Mouse (Mus musculus) layer of hippocampus, postnatal 36 days (tissue): ENCODE measurements around the gene Gfra1. TPM values are rescaled to one million over a fixed set of nuclear protein-coding genes. Genes with fewer than 3 reads are reported as not detected.
A peak's percentile ranks its signal among the peaks of the same experiment; 100 is the strongest.

Experiments used
- DNase-seq, 2 experiments: peaks; one replicate each; pipeline ENCODE4 v3.0.0; 2022
- total RNA-seq, 2 experiments: library from RNA; stranded (reverse); gene quantifications; 2 replicates each; pipeline ENCODE4 v1.2.3; 2021

Gfra1 gene
- total RNA-seq, 2 experiments from 2014 or later, result 62.0 to 64.5 TPM

GRCm38 (mm10) chr19:58391796-58392195 is 63.9 kb downstream of the Gfra1 start:
- DNase-seq, result no peak

GRCm38 (mm10) chr19:58389466-58389865 is 66.2 kb downstream of the Gfra1 start:
- DNase-seq, result no peak

GRCm38 (mm10) chr19:58388851-58389447 is 66.8 kb downstream of the Gfra1 start:
- DNase-seq, result no peak

GRCm38 (mm10) chr19:58383273-58383672 is 72.4 kb downstream of the Gfra1 start:
- DNase-seq, result no peak

- no peak for DNase-seq
These were observed 73.2 kb downstream of the Gfra1 start for GRCm38 (mm10) chr19:58382535-58382934.

- DNase-seq, result no peak
These were observed 77.7 kb downstream of the Gfra1 start for GRCm38 (mm10) chr19:58377969-58378368.

- DNase-seq, result no peak
These were observed 79.0 kb downstream of the Gfra1 start for GRCm38 (mm10) chr19:58376675-58377102.

GRCm38 (mm10) chr19:58374648-58375047 is 81.1 kb downstream of the Gfra1 start:
- DNase-seq, result no peak

- no peak for DNase-seq
These were observed 81.6 kb downstream of the Gfra1 start for GRCm38 (mm10) chr19:58374155-58374554.

GRCm38 (mm10) chr19:58368513-58368912 is 87.2 kb downstream of the Gfra1 start:
- no peak for DNase-seq

- no peak for DNase-seq
These were observed 91.0 kb downstream of the Gfra1 start for GRCm38 (mm10) chr19:58364688-58365087.

GRCm38 (mm10) chr19:58360982-58361381 is 94.7 kb downstream of the Gfra1 start:
- peak in 1 of 2 experiments; percentile 13 for DNase-seq

- DNase-seq, result no peak
These were observed 97.6 kb downstream of the Gfra1 start for GRCm38 (mm10) chr19:58358063-58358462.

- no peak for DNase-seq
These were observed 101.8 kb downstream of the Gfra1 start for GRCm38 (mm10) chr19:58353953-58354352.

GRCm38 (mm10) chr19:58353260-58353870 is 102.3 kb downstream of the Gfra1 start:
- DNase-seq, result no peak

GRCm38 (mm10) chr19:58349890-58350408 is 105.8 kb downstream of the Gfra1 start:
- no peak for DNase-seq

- no peak for DNase-seq
These were observed 110.6 kb downstream of the Gfra1 start for GRCm38 (mm10) chr19:58345137-58345536.

- no peak for DNase-seq
These were observed 114.4 kb downstream of the Gfra1 start for GRCm38 (mm10) chr19:58341351-58341750.

GRCm38 (mm10) chr19:58340221-58340620 is 115.5 kb downstream of the Gfra1 start:
- DNase-seq, result no peak

- no peak for DNase-seq
These were observed 118.9 kb downstream of the Gfra1 start for GRCm38 (mm10) chr19:58336802-58337201.

GRCm38 (mm10) chr19:58335585-58336530 is 119.9 kb downstream of the Gfra1 start:
- DNase-seq, result no peak

GRCm38 (mm10) chr19:58329305-58329704 is 126.4 kb downstream of the Gfra1 start:
- no peak for DNase-seq

GRCm38 (mm10) chr19:58328014-58328413 is 127.7 kb downstream of the Gfra1 start:
- DNase-seq, result no peak
